Mouse (Mus musculus): ENCODE data around the gene Tbrg4. TPM values are rescaled to one million over a fixed set of nuclear protein-coding genes. Genes with fewer than 3 reads are reported as not detected.

Tbrg4 gene
- polyA plus RNA-seq, 1 experiment from 2014 or later, result 37.1 TPM

GRCm38 (mm10) chr11:6605491-6606399 lies 20.1 kb downstream of the Tbrg4 start, which contains the start of gene Nacad:
Gene Nacad (minus strand): TSS chr11:6606053.
- H3K9me3 ChIP-seq (ENCODE audit: control insufficient read depth, low read depth, low read length), result no peaks in the 10 kb centered on the region
- peaks cover 23% of the 10 kb centered on the region for H3K4me1 ChIP-seq (ENCODE audit: control insufficient read depth, insufficient read depth, low read length)
- ATAC-seq (ENCODE audit: insufficient number of reproducible peaks, insufficient read depth, low FRiP score, low read depth), result peak; percentile 72
- 0 out of 2 replicates have a peak, but pooled peaks cover 13% of the 10 kb centered on the region for H3K27me3 ChIP-seq (ENCODE audit: control insufficient read depth, insufficient read depth, low read length)
- peak within 1 kb of the TSS; percentile 57 for H3K4me2 ChIP-seq (replicated peaks; ENCODE audit: low read depth, low read length)
- 5% methylated on average over 40 of the region's 41 CpGs for WGBS
- H3K27ac ChIP-seq (ENCODE audit: low read length), result no peak within 1 kb of the TSS
- H3K4me3 ChIP-seq (ENCODE audit: low read depth, low read length), result peak within 1 kb of the TSS; percentile 30
- H3K36me3 ChIP-seq (ENCODE audit: control insufficient read depth, insufficient read depth, low read length), result no peaks in the 10 kb centered on the region
- 0 out of 2 replicates have a peak within 1 kb of the TSS, but pooled peaks have one; percentile 10 for H3K9ac ChIP-seq (replicated peaks; ENCODE audit: low read depth, low read length)

- 19% methylated on average over 13 of the region's 13 CpGs for WGBS
- peaks cover 23% of the 10 kb centered on the region for H3K4me1 ChIP-seq (ENCODE audit: control insufficient read depth, insufficient read depth, low read length)
- H3K27ac ChIP-seq (ENCODE audit: low read length), result no peak overlapping the region
- H3K4me2 ChIP-seq (replicated peaks; ENCODE audit: low read depth, low read length), result peak overlapping the region; percentile 57
- 0 out of 2 replicates have a peak overlapping the region, but pooled peaks have one; percentile 10 for H3K9ac ChIP-seq (replicated peaks; ENCODE audit: low read depth, low read length)
- peak overlapping the region; percentile 30 for H3K4me3 ChIP-seq (ENCODE audit: low read depth, low read length)
- H3K27me3 ChIP-seq (ENCODE audit: control insufficient read depth, insufficient read depth, low read length), result 0 out of 2 replicates have a peak, but pooled peaks cover 13% of the 10 kb centered on the region
- no peaks in the 10 kb centered on the region for H3K36me3 ChIP-seq (ENCODE audit: control insufficient read depth, insufficient read depth, low read length)
- no peak for ATAC-seq (ENCODE audit: insufficient number of reproducible peaks, insufficient read depth, low FRiP score, low read depth)
- H3K9me3 ChIP-seq (ENCODE audit: control insufficient read depth, low read depth, low read length), result no peaks in the 10 kb centered on the region
Observed at GRCm38 (mm10) chr11:6605021-6605481, 20.8 kb downstream of the Tbrg4 start.

GRCm38 (mm10) chr11:6604604-6604936 lies 21.3 kb downstream of the Tbrg4 start:
- Histone ChIP-seq H3K4me1 (ENCODE audit: control insufficient read depth, insufficient read depth, low read length) (peaks cover 23% of the 10 kb centered on the region), H3K36me3 (ENCODE audit: control insufficient read depth, insufficient read depth, low read length) (no peaks in the 10 kb centered on the region), H3K9ac (replicated peaks; ENCODE audit: low read depth, low read length) (no peak overlapping the region), H3K4me2 (replicated peaks; ENCODE audit: low read depth, low read length) (no peak overlapping the region), H3K9me3 (ENCODE audit: control insufficient read depth, low read depth, low read length) (no peaks in the 10 kb centered on the region), H3K27ac (ENCODE audit: low read length) (no peak overlapping the region), H3K27me3 (ENCODE audit: control insufficient read depth, insufficient read depth, low read length) (0 out of 2 replicates have a peak, but pooled peaks cover 13% of the 10 kb centered on the region), H3K4me3 (ENCODE audit: low read depth, low read length) (peak overlapping the region; percentile 30; the same call in 1 of the 2 replicates)
- ATAC-seq (ENCODE audit: insufficient number of reproducible peaks, insufficient read depth, low FRiP score, low read depth), result no peak

GRCm38 (mm10) chr11:6603887-6604603 lies 21.8 kb downstream of the Tbrg4 start:
- H3K4me3 ChIP-seq (ENCODE audit: low read depth, low read length), result no peak overlapping the region
- no peak overlapping the region for H3K9ac ChIP-seq (replicated peaks; ENCODE audit: low read depth, low read length)

GRCm38 (mm10) chr11:6603224-6603623 lies 22.6 kb downstream of the Tbrg4 start:
- no peak overlapping the region for H3K4me2 ChIP-seq (replicated peaks; ENCODE audit: low read depth, low read length)
- H3K27ac ChIP-seq (ENCODE audit: low read length), result no peak overlapping the region

More at GRCm38 (mm10) chr11:6603887-6604603, 21.8 kb downstream of the Tbrg4 start:
- 19% methylated on average over 12 of the region's 12 CpGs for WGBS
- no peak overlapping the region for H3K27ac ChIP-seq (ENCODE audit: low read length)
- 0 out of 2 replicates have a peak, but pooled peaks cover 13% of the 10 kb centered on the region for H3K27me3 ChIP-seq (ENCODE audit: control insufficient read depth, insufficient read depth, low read length)
- H3K9me3 ChIP-seq (ENCODE audit: control insufficient read depth, low read depth, low read length), result no peaks in the 10 kb centered on the region
- peak overlapping the region; percentile 26; the same call in 1 of the 2 replicates for H3K4me2 ChIP-seq (replicated peaks; ENCODE audit: low read depth, low read length)
- no peaks in the 10 kb centered on the region for H3K36me3 ChIP-seq (ENCODE audit: control insufficient read depth, insufficient read depth, low read length)
- peaks cover 23% of the 10 kb centered on the region for H3K4me1 ChIP-seq (ENCODE audit: control insufficient read depth, insufficient read depth, low read length)
- ATAC-seq (ENCODE audit: insufficient number of reproducible peaks, insufficient read depth, low FRiP score, low read depth), result peak; percentile 33; the same call in 1 of the 2 replicates

GRCm38 (mm10) chr11:6602662-6603061 lies 23.2 kb downstream of the Tbrg4 start:
- no peak overlapping the region for H3K27ac ChIP-seq (ENCODE audit: low read length)
- H3K4me2 ChIP-seq (replicated peaks; ENCODE audit: low read depth, low read length), result no peak overlapping the region
- no peak overlapping the region for H3K4me3 ChIP-seq (ENCODE audit: low read depth, low read length)
- H3K4me1 ChIP-seq (ENCODE audit: control insufficient read depth, insufficient read depth, low read length), result peaks cover 23% of the 10 kb centered on the region
- H3K9ac ChIP-seq (replicated peaks; ENCODE audit: low read depth, low read length), result no peak overlapping the region
- peaks cover 10% of the 10 kb centered on the region for H3K36me3 ChIP-seq (ENCODE audit: control insufficient read depth, insufficient read depth, low read length)
- no peaks in the 10 kb centered on the region for H3K9me3 ChIP-seq (ENCODE audit: control insufficient read depth, low read depth, low read length)
- no peak for ATAC-seq (ENCODE audit: insufficient number of reproducible peaks, insufficient read depth, low FRiP score, low read depth)
- 0 out of 2 replicates have a peak, but pooled peaks cover 13% of the 10 kb centered on the region for H3K27me3 ChIP-seq (ENCODE audit: control insufficient read depth, insufficient read depth, low read length)
- WGBS, result 70% methylated on average over 9 of the region's 9 CpGs

More at GRCm38 (mm10) chr11:6603224-6603623, 22.6 kb downstream of the Tbrg4 start:
- Histone ChIP-seq H3K36me3 (ENCODE audit: control insufficient read depth, insufficient read depth, low read length) (peaks cover 5% of the 10 kb centered on the region; the same call in 1 of the 2 replicates), H3K9ac (replicated peaks; ENCODE audit: low read depth, low read length) (0 out of 2 replicates have a peak overlapping the region, but pooled peaks have one; percentile 0), H3K4me1 (ENCODE audit: control insufficient read depth, insufficient read depth, low read length) (peaks cover 23% of the 10 kb centered on the region), H3K27me3 (ENCODE audit: control insufficient read depth, insufficient read depth, low read length) (0 out of 2 replicates have a peak, but pooled peaks cover 13% of the 10 kb centered on the region), H3K4me3 (ENCODE audit: low read depth, low read length) (no peak overlapping the region), H3K9me3 (ENCODE audit: control insufficient read depth, low read depth, low read length) (no peaks in the 10 kb centered on the region)
- WGBS, result 78% methylated on average over 9 of the region's 9 CpGs
- no peak for ATAC-seq (ENCODE audit: insufficient number of reproducible peaks, insufficient read depth, low FRiP score, low read depth)

GRCm38 (mm10) chr11:6601649-6602480 lies 24.0 kb downstream of the Tbrg4 start:
- Histone ChIP-seq H3K27me3 (ENCODE audit: control insufficient read depth, insufficient read depth, low read length) (0 out of 2 replicates have a peak, but pooled peaks cover 13% of the 10 kb centered on the region), H3K4me1 (ENCODE audit: control insufficient read depth, insufficient read depth, low read length) (peaks cover 23% of the 10 kb centered on the region), H3K9me3 (ENCODE audit: control insufficient read depth, low read depth, low read length) (no peaks in the 10 kb centered on the region), H3K4me3 (ENCODE audit: low read depth, low read length) (no peak overlapping the region), H3K27ac (ENCODE audit: low read length) (no peak overlapping the region), H3K9ac (replicated peaks; ENCODE audit: low read depth, low read length) (no peak overlapping the region), H3K36me3 (ENCODE audit: control insufficient read depth, insufficient read depth, low read length) (peaks cover 18% of the 10 kb centered on the region), H3K4me2 (replicated peaks; ENCODE audit: low read depth, low read length) (no peak overlapping the region)
- no peak for ATAC-seq (ENCODE audit: insufficient number of reproducible peaks, insufficient read depth, low FRiP score, low read depth)
- 65% methylated on average over 20 of the region's 20 CpGs for WGBS

Data from stomach, embryonic 14.5 days (tissue).